Mouse (Mus musculus) T-helper 2 cell (primary cell): ENCODE results near the gene Rasgrf1.

Experiments used
- in situ Hi-C: fragments of 300-600 bp; cut with MboI, MseI; formaldehyde crosslinking; loops from one replicate; pipeline ENCODE4 v1.15.1; 2025; ENCODE audit warnings: high pct_unique_total_duplicates

Rasgrf1 gene

GRCm38 (mm10) chr9:89909131-89910010 lies at the start of gene Rasgrf1:
Rasgrf1 (plus strand) TSS chr9:89909908.
- in situ Hi-C loops: no loop called here

GRCm38 (mm10) chr9:89860145-89860544 lies 49.6 kb upstream of the Rasgrf1 start:
- in situ Hi-C loops: no loop called here

GRCm38 (mm10) chr9:89860584-89860983 lies 49.1 kb upstream of the Rasgrf1 start:
- in situ Hi-C loops: no loop called here

- in situ Hi-C loops: no loop called here
Observed at GRCm38 (mm10) chr9:89867141-89867540, 42.6 kb upstream of the Rasgrf1 start.

GRCm38 (mm10) chr9:89868093-89868729 lies 41.5 kb upstream of the Rasgrf1 start:
- in situ Hi-C loops: no loop called here

GRCm38 (mm10) chr9:89869594-89869993 lies 40.1 kb upstream of the Rasgrf1 start:
- in situ Hi-C loops: no loop called here

- in situ Hi-C loops: no loop called here
Observed at GRCm38 (mm10) chr9:89870531-89871150, 39.1 kb upstream of the Rasgrf1 start.

- in situ Hi-C loops: no loop called here
Observed at GRCm38 (mm10) chr9:89872137-89872536, 37.6 kb upstream of the Rasgrf1 start.

- in situ Hi-C loops: no loop called here
Observed at GRCm38 (mm10) chr9:89874434-89874833, 35.3 kb upstream of the Rasgrf1 start.

GRCm38 (mm10) chr9:89875551-89875950 lies 34.2 kb upstream of the Rasgrf1 start:
- in situ Hi-C loops: no loop called here

GRCm38 (mm10) chr9:89878471-89879020 lies 31.2 kb upstream of the Rasgrf1 start:
- in situ Hi-C loops: no loop called here

GRCm38 (mm10) chr9:89879574-89879973 lies 30.1 kb upstream of the Rasgrf1 start:
- in situ Hi-C loops: no loop called here

GRCm38 (mm10) chr9:89881552-89881951 lies 28.2 kb upstream of the Rasgrf1 start:
- in situ Hi-C loops: no loop called here

- in situ Hi-C loops: no loop called here
Observed at GRCm38 (mm10) chr9:89882583-89882982, 27.1 kb upstream of the Rasgrf1 start.

GRCm38 (mm10) chr9:89885701-89886218 lies 23.9 kb upstream of the Rasgrf1 start:
- in situ Hi-C loops: no loop called here

- in situ Hi-C loops: no loop called here
Observed at GRCm38 (mm10) chr9:89891534-89892293, 18.0 kb upstream of the Rasgrf1 start.

GRCm38 (mm10) chr9:89892540-89893188 lies 17.0 kb upstream of the Rasgrf1 start:
- in situ Hi-C loops: no loop called here

GRCm38 (mm10) chr9:89900111-89900824 lies 9.4 kb upstream of the Rasgrf1 start:
- in situ Hi-C loops: no loop called here

- in situ Hi-C loops: no loop called here
Observed at GRCm38 (mm10) chr9:89901184-89901583, 8.5 kb upstream of the Rasgrf1 start.

- in situ Hi-C loops: no loop called here
Observed at GRCm38 (mm10) chr9:89902813-89903212, 6.9 kb upstream of the Rasgrf1 start.
